Mouse (Mus musculus): Measurements from ENCODE around the gene Hps4. TPM values are rescaled to one million over a fixed set of nuclear protein-coding genes. Genes with fewer than 3 reads are reported as not detected.
A peak's percentile ranks its signal among the peaks of the same experiment; 100 is the strongest.
"Not testable (repeated sequence)": the region's sequence is repeated elsewhere in the genome, so short reads cannot be mapped to it uniquely, and the experiment has no call there.

Hps4 gene
- polyA plus RNA-seq, 1 experiment from 2014 or later: 18.7 TPM

GRCm38 (mm10) chr5:112301694-112302093 is 41.2 kb upstream of the Hps4 start:
- Histone ChIP-seq H3K4me3 (no peak overlapping the region), H3K9me3 (replicated peaks) (no peaks in the 10 kb centered on the region), H3K9ac (no peak overlapping the region), H3K4me2 (no peak overlapping the region), H3K36me3 (peaks cover 51% of the 10 kb centered on the region), H3K4me1 (peaks cover 60% of the 10 kb centered on the region), H3K27ac (peak overlapping the region; percentile 69), H3K27me3 (replicated peaks) (no peaks in the 10 kb centered on the region)
- no peak for ATAC-seq
- 74% methylated on average over 4 of the region's 4 CpGs for WGBS (ENCODE audit: insufficient replicate concordance)

- 77% methylated on average over 5 of the region's 5 CpGs for WGBS (ENCODE audit: insufficient replicate concordance)
- H3K4me2 ChIP-seq: no peak overlapping the region
- peak overlapping the region; percentile 70 for H3K27ac ChIP-seq
- H3K9me3 ChIP-seq (replicated peaks): no peaks in the 10 kb centered on the region
- H3K27me3 ChIP-seq (replicated peaks): no peaks in the 10 kb centered on the region
- peaks cover 52% of the 10 kb centered on the region for H3K36me3 ChIP-seq
- ATAC-seq: peak; percentile 84
- no peak overlapping the region for H3K4me3 ChIP-seq
- H3K9ac ChIP-seq: no peak overlapping the region
- peaks cover 53% of the 10 kb centered on the region for H3K4me1 ChIP-seq
Observed at GRCm38 (mm10) chr5:112302310-112302709, 40.6 kb upstream of the Hps4 start.

GRCm38 (mm10) chr5:112305842-112306241 is 37.0 kb upstream of the Hps4 start:
- H3K4me2 ChIP-seq: no peak overlapping the region
- H3K36me3 ChIP-seq: peaks cover 81% of the 10 kb centered on the region
- H3K9me3 ChIP-seq (replicated peaks): no peaks in the 10 kb centered on the region
- H3K27me3 ChIP-seq (replicated peaks): no peaks in the 10 kb centered on the region
- no peak overlapping the region for H3K9ac ChIP-seq
- H3K4me3 ChIP-seq: no peak overlapping the region
- H3K27ac ChIP-seq: no peak overlapping the region
- WGBS (ENCODE audit: insufficient replicate concordance): 88% methylated on average over 5 of the region's 5 CpGs
- peaks cover 18% of the 10 kb centered on the region for H3K4me1 ChIP-seq
- ATAC-seq: no peak

- Histone ChIP-seq H3K9ac (no peak overlapping the region), H3K9me3 (replicated peaks) (no peaks in the 10 kb centered on the region), H3K4me3 (no peak overlapping the region), H3K27ac (no peak overlapping the region), H3K4me1 (peaks cover 15% of the 10 kb centered on the region; the same call in 1 of the 2 replicates), H3K4me2 (no peak overlapping the region), H3K36me3 (peaks cover 82% of the 10 kb centered on the region), H3K27me3 (replicated peaks) (no peaks in the 10 kb centered on the region)
- ATAC-seq: no peak
- 78% methylated on average over 11 of the region's 11 CpGs for WGBS (ENCODE audit: insufficient replicate concordance)
Observed at GRCm38 (mm10) chr5:112313222-112313885, 29.5 kb upstream of the Hps4 start.

GRCm38 (mm10) chr5:112316468-112316867 is 26.4 kb upstream of the Hps4 start:
- Histone ChIP-seq H3K27me3 (replicated peaks) (no peaks in the 10 kb centered on the region), H3K9ac (no peak overlapping the region), H3K36me3 (peaks cover 50% of the 10 kb centered on the region), H3K9me3 (replicated peaks) (no peaks in the 10 kb centered on the region), H3K4me2 (no peak overlapping the region), H3K4me1 (peaks cover 28% of the 10 kb centered on the region), H3K4me3 (no peak overlapping the region), H3K27ac (no peak overlapping the region)
- WGBS (ENCODE audit: insufficient replicate concordance): 74% methylated on average over 5 of the region's 5 CpGs
- ATAC-seq: no peak

- Histone ChIP-seq H3K9me3 (replicated peaks) (no peaks in the 10 kb centered on the region), H3K4me1 (peaks cover 28% of the 10 kb centered on the region), H3K27ac (no peak overlapping the region), H3K4me3 (no peak overlapping the region), H3K27me3 (replicated peaks) (no peaks in the 10 kb centered on the region), H3K9ac (no peak overlapping the region), H3K36me3 (peaks cover 42% of the 10 kb centered on the region), H3K4me2 (no peak overlapping the region)
- ATAC-seq: no peak
- WGBS (ENCODE audit: insufficient replicate concordance): 41% methylated on average over 5 of the region's 5 CpGs
Observed at GRCm38 (mm10) chr5:112317328-112317727, 25.6 kb upstream of the Hps4 start.

GRCm38 (mm10) chr5:112319343-112319742 is 23.5 kb upstream of the Hps4 start:
- Histone ChIP-seq H3K4me1 (peaks cover 35% of the 10 kb centered on the region), H3K36me3 (peaks cover 22% of the 10 kb centered on the region)
- ATAC-seq: peak; percentile 85
- not testable (repeated sequence) for H3K9ac ChIP-seq; H3K4me2 ChIP-seq; H3K27ac ChIP-seq; H3K27me3 ChIP-seq (replicated peaks); H3K4me3 ChIP-seq; H3K9me3 ChIP-seq (replicated peaks)
- 52% methylated on average over 2 of the region's 2 CpGs for WGBS (ENCODE audit: insufficient replicate concordance)

- Histone ChIP-seq H3K27me3 (replicated peaks) (no peaks in the 10 kb centered on the region), H3K4me1 (peaks cover 46% of the 10 kb centered on the region)
- WGBS (ENCODE audit: insufficient replicate concordance): 77% methylated on average over 5 of the region's 5 CpGs
Observed at GRCm38 (mm10) chr5:112320379-112320778, 22.5 kb upstream of the Hps4 start.

GRCm38 (mm10) chr5:112320936-112321335 is 21.9 kb upstream of the Hps4 start:
- Histone ChIP-seq H3K4me3 (no peak overlapping the region), H3K36me3 (peaks cover 6% of the 10 kb centered on the region), H3K9me3 (replicated peaks) (no peaks in the 10 kb centered on the region), H3K4me1 (peaks cover 51% of the 10 kb centered on the region), H3K9ac (no peak overlapping the region), H3K4me2 (no peak overlapping the region), H3K27me3 (replicated peaks) (no peaks in the 10 kb centered on the region), H3K27ac (no peak overlapping the region)
- WGBS (ENCODE audit: insufficient replicate concordance): 59% methylated on average over 6 of the region's 6 CpGs
- ATAC-seq: no peak

More at GRCm38 (mm10) chr5:112320379-112320778, 22.5 kb upstream of the Hps4 start:
- no peak for ATAC-seq
- Histone ChIP-seq H3K9ac (no peak overlapping the region), H3K36me3 (peaks cover 11% of the 10 kb centered on the region), H3K4me2 (no peak overlapping the region), H3K27ac (no peak overlapping the region), H3K9me3 (replicated peaks) (no peaks in the 10 kb centered on the region), H3K4me3 (no peak overlapping the region)

- H3K27me3 ChIP-seq (replicated peaks): no peaks in the 10 kb centered on the region
- 65% methylated on average over 4 of the region's 4 CpGs for WGBS (ENCODE audit: insufficient replicate concordance)
- no peak overlapping the region for H3K4me3 ChIP-seq
- no peak overlapping the region for H3K4me2 ChIP-seq
- ATAC-seq: no peak
- H3K9me3 ChIP-seq (replicated peaks): no peaks in the 10 kb centered on the region
- peaks cover 1% of the 10 kb centered on the region for H3K36me3 ChIP-seq
- peaks cover 50% of the 10 kb centered on the region for H3K4me1 ChIP-seq
- H3K27ac ChIP-seq: no peak overlapping the region
- no peak overlapping the region for H3K9ac ChIP-seq
Observed at GRCm38 (mm10) chr5:112321376-112321775, 21.5 kb upstream of the Hps4 start.

- H3K27ac ChIP-seq: no peak overlapping the region
- H3K4me2 ChIP-seq: no peak overlapping the region
- no peak overlapping the region for H3K4me3 ChIP-seq
- no peak for ATAC-seq
- H3K4me1 ChIP-seq: peaks cover 54% of the 10 kb centered on the region
- no peaks in the 10 kb centered on the region for H3K27me3 ChIP-seq (replicated peaks)
- H3K9me3 ChIP-seq (replicated peaks): no peaks in the 10 kb centered on the region
- WGBS (ENCODE audit: insufficient replicate concordance): 81% methylated on average over 6 of the region's 6 CpGs
- peaks cover 7% of the 10 kb centered on the region for H3K36me3 ChIP-seq
- H3K9ac ChIP-seq: no peak overlapping the region
Observed at GRCm38 (mm10) chr5:112323246-112323645, 19.6 kb upstream of the Hps4 start.

- ATAC-seq: peak; percentile 92
- Histone ChIP-seq H3K9me3 (replicated peaks) (no peaks in the 10 kb centered on the region), H3K27me3 (replicated peaks) (no peaks in the 10 kb centered on the region), H3K27ac (peak overlapping the region; percentile 78), H3K9ac (peak overlapping the region; percentile 81), H3K4me3 (peak overlapping the region; percentile 99), H3K36me3 (peaks cover 24% of the 10 kb centered on the region), H3K4me2 (peak overlapping the region; percentile 79), H3K4me1 (peaks cover 46% of the 10 kb centered on the region)
- 14% methylated on average over 24 of the region's 24 CpGs for WGBS (ENCODE audit: insufficient replicate concordance)
Observed at GRCm38 (mm10) chr5:112324637-112325545, 18.0 kb upstream of the Hps4 start.
